Mouse (Mus musculus) forebrain, embryonic 14.5 days (tissue): ENCODE results near the gene Myocos. TPM values are rescaled to one million over a fixed set of nuclear protein-coding genes. Genes with fewer than 3 reads are reported as not detected.
"Not testable (repeated sequence)": the region's sequence is repeated elsewhere in the genome, so short reads cannot be mapped to it uniquely, and the experiment has no call there.

ENCODE experiments used
- ATAC-seq: fragments of 200-750 bp; cut with Nextera tagmentation; 2 replicates; pipeline ENCODE4 v1.8.0; 2017; ENCODE audit warnings: mild to moderate bottlenecking, moderate library complexity
- DNase-seq: peaks from one replicate; pipeline ENCODE4 v3.0.0-alpha.2; 2015; ENCODE audit warnings: low spot score
- H3K27ac ChIP-seq: fragments of 300-500 bp; sonication (generic); 2 replicates; pipeline ENCODE4 v1.5.1; 2014; ENCODE audit warnings: low read depth, mild to moderate bottlenecking, control low read depth, low read length, moderate library complexity
- H3K27me3 ChIP-seq: fragments of 300-500 bp; sonication (generic); replicated peaks from 2 replicates; pipeline ENCODE4 v1.6.1; 2014; ENCODE audit warnings: low read length, control low read depth, mixed read lengths; ENCODE audit not compliant: control insufficient read depth, insufficient read depth
- H3K36me3 ChIP-seq: fragments of 300-500 bp; sonication (generic); 2 replicates; pipeline ENCODE4 v1.6.1; 2014; ENCODE audit warnings: low read length, control low read depth; ENCODE audit not compliant: control insufficient read depth, insufficient read depth
- H3K4me1 ChIP-seq: fragments of 300-500 bp; sonication (generic); 2 replicates; pipeline ENCODE4 v1.6.1; 2014; ENCODE audit warnings: antibody characterized with exemption, low read length, control low read depth; ENCODE audit not compliant: control insufficient read depth, insufficient read depth
- H3K4me2 ChIP-seq: fragments of 300-500 bp; sonication (generic); 2 replicates; pipeline ENCODE4 v1.6.1; 2014; ENCODE audit warnings: mild to moderate bottlenecking, control low read depth, low read length
- H3K4me3 ChIP-seq: fragments of 300-500 bp; sonication (generic); 2 replicates; pipeline ENCODE4 v1.5.1; 2014; ENCODE audit warnings: low read depth, low read length, control low read depth
- H3K9ac ChIP-seq: fragments of 300-500 bp; sonication (generic); 2 replicates; pipeline ENCODE4 v1.6.1; 2014; ENCODE audit warnings: mild to moderate bottlenecking, low read length, control low read depth, moderate library complexity
- H3K9me3 ChIP-seq: fragments of 300-500 bp; sonication (generic); replicated peaks from 2 replicates; pipeline ENCODE4 v1.6.1; 2016; ENCODE audit warnings: low read length, control low read depth, mixed read lengths; ENCODE audit not compliant: control insufficient read depth
- WGBS: fragments of 180-500 bp; shearing (Covaris S2); extraction: QIAGEN DNeasy Blood & Tissue Kit; methylation state at CpG from one replicate; pipeline ENCODE4 v1.1.7; 2014; 5-methylcytosine and 5-hydroxymethylcytosine counted together
- polyA plus RNA-seq: library from polyadenylated mRNA; unstranded; fragments of >200 nt; fragmentation: Nextera tagmentation; extraction: Ambion mirVana; gene quantifications from 2 replicates; pipeline ENCODE4 v1.2.1, GENCODE M21; 2014

Myocos gene
- polyA plus RNA-seq, 1 experiment from 2014 or later, result not detected

DNA sequence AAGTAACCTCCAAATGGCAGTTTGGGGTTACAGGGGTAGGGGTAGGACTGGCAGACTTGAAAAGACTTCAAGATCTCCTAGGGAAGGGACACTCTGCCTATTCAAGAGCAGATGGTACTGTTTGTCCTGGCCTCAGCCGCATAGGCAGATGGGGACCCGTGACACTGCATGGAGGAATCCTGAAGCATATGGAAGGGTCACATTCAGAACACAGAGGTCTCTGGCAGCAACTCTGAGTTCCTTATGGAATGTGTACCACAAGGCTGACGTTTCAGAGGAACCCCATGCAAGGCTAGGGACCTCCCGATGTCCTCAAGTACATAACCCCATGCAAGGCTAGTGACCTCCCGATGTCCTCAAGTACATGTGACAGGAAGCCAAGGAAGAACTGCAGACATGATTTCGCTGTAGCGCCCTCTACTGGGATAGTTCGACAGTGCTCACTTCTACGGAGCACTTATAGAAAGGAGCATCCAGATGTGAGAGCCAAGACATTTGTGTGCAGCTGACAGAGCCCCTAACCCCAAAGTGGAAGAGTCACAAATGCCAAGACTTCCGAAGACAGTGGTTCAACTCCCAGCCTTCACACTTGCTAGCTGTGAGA is 11.8 kb downstream of the Myocos start:
- DNase-seq, result no peak
- Histone ChIP-seq H3K27ac (no peak overlapping the region), H3K36me3 (no peaks in the 10 kb centered on the region), H3K4me2 (no peak overlapping the region), H3K9me3 (no peaks in the 10 kb centered on the region), H3K4me3 (no peak overlapping the region), H3K27me3 (no peaks in the 10 kb centered on the region), H3K9ac (no peak overlapping the region), H3K4me1 (no peaks in the 10 kb centered on the region)
- 86% methylated on average over 10 of the region's 10 CpGs for WGBS
- ATAC-seq, result no peak

DNA sequence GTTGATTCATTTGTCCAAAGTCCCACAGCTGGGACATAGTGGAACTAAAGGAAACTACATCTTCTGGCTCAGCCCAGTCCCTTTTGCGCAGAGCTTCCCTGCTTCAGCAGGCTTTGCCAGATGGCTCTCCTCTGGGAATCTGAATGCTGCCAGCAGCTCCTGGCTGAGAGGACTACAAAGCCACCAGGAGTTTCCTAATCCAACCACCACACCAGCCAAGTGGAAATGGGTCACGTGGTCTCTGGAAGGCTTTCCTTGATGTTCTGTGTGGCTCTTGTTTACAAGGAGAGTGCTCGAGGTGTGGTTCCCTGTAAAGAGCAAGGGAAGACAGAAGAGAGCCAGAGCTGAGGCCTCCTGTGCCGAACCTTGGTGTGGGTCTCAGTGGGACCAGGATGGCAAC is 14.3 kb downstream of the Myocos start:
- ATAC-seq, result peak; percentile 67; the same call in 1 of the 2 replicates
- DNase-seq, result peak; percentile 77
- Histone ChIP-seq H3K9ac (no peak overlapping the region), H3K27ac (no peak overlapping the region), H3K4me2 (no peak overlapping the region), H3K4me1 (no peaks in the 10 kb centered on the region), H3K27me3 (no peaks in the 10 kb centered on the region), H3K36me3 (no peaks in the 10 kb centered on the region), H3K9me3 (no peaks in the 10 kb centered on the region), H3K4me3 (no peak overlapping the region)
- 33% methylated on average over 4 of the region's 4 CpGs for WGBS

GRCm38 (mm10) chr1:162642591-162642990 is 15.4 kb downstream of the Myocos start:
- ATAC-seq, result no peak
- no peaks in the 10 kb centered on the region for H3K9me3 ChIP-seq
- no peak overlapping the region for H3K9ac ChIP-seq
- no peak overlapping the region for H3K27ac ChIP-seq
- no peaks in the 10 kb centered on the region for H3K36me3 ChIP-seq
- 67% methylated on average over 3 of the region's 3 CpGs for WGBS
- H3K4me2 ChIP-seq, result no peak overlapping the region
- DNase-seq, result no peak
- H3K4me3 ChIP-seq, result no peak overlapping the region
- no peaks in the 10 kb centered on the region for H3K4me1 ChIP-seq
- no peaks in the 10 kb centered on the region for H3K27me3 ChIP-seq

DNA sequence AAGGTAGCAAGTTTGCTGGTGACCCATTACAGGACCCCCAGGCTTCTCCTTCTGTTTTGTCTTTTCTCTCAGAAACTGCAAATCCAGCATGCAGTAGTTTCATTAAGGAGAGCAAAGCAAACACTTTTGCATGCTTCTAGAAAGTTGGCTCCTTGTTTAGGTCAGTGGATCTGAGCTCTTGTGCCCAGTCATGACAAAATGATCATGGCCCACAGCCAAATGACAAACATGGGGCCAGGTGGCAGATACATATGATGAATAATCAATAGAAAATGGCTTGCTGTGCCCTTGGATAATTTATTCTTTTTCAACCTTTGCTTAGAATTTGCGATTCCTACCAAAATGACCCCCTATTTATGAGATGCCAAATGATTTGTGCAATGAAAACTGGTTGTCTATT is 18.2 kb downstream of the Myocos start:
- Histone ChIP-seq H3K27ac (no peak overlapping the region), H3K4me3 (no peak overlapping the region), H3K9me3 (no peaks in the 10 kb centered on the region), H3K27me3 (no peaks in the 10 kb centered on the region), H3K36me3 (no peaks in the 10 kb centered on the region), H3K9ac (no peak overlapping the region), H3K4me2 (no peak overlapping the region), H3K4me1 (no peaks in the 10 kb centered on the region)
- 90% methylated on average over 1 of the region's 1 CpGs for WGBS
- DNase-seq (no peak), ATAC-seq (no peak)

DNA sequence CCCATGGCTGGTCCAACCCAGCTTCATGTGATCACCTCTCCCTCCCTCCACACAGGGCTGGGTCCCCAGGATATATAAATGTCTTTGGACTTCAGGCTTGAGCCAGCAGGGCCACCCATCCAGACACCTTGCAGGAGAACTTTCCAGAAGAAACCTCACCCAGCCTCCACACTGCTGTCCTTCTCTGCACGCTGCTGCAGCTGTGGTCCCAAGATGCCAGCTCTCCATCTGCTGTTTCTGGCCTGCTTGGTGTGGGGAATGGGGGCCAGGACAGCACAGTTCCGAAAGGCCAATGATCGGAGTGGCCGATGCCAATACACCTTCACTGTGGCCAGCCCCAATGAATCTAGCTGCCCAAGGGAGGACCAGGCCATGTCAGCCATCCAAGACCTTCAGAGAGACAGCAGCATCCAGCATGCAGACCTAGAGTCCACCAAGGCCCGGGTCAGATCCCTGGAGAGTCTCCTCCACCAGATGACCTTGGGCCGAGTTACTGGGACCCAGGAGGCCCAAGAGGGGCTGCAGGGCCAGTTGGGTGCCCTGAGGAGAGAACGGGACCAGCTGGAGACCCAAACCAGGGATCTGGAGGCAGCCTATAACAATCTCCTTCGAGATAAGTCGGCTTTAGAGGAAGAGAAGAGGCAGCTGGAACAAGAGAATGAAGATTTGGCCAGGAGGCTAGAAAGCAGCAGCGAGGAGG is 18.8 kb downstream of the Myocos start, which contains the start of gene Myoc:
Gene Myoc (plus strand): TSS at position 105 of the 700 bp plus-strand sequence.
- Histone ChIP-seq H3K9ac (no peak within 1 kb of the TSS), H3K4me3 (no peak within 1 kb of the TSS), H3K27me3 (no peaks in the 10 kb centered on the region), H3K27ac (no peak within 1 kb of the TSS), H3K4me1 (no peaks in the 10 kb centered on the region), H3K4me2 (no peak within 1 kb of the TSS), H3K9me3 (no peaks in the 10 kb centered on the region; the same call in 1 of the 2 replicates), H3K36me3 (no peaks in the 10 kb centered on the region)
- 87% methylated on average over 10 of the region's 10 CpGs for WGBS
- DNase-seq (no peak), ATAC-seq (no peak)

- H3K27me3 ChIP-seq, result no peaks in the 10 kb centered on the region
- no peaks in the 10 kb centered on the region; the same call in 1 of the 2 replicates for H3K9me3 ChIP-seq
- ATAC-seq (no peak), DNase-seq (no peak)
- no peak overlapping the region for H3K9ac ChIP-seq
- H3K4me1 ChIP-seq, result no peaks in the 10 kb centered on the region
- H3K36me3 ChIP-seq, result no peaks in the 10 kb centered on the region
- 91% methylated on average over 4 of the region's 4 CpGs for WGBS
- no peak overlapping the region for H3K4me3 ChIP-seq
- H3K4me2 ChIP-seq, result no peak overlapping the region
- H3K27ac ChIP-seq, result no peak overlapping the region
Measured at GRCm38 (mm10) chr1:162638535-162638934, 19.5 kb downstream of the Myocos start.

DNA sequence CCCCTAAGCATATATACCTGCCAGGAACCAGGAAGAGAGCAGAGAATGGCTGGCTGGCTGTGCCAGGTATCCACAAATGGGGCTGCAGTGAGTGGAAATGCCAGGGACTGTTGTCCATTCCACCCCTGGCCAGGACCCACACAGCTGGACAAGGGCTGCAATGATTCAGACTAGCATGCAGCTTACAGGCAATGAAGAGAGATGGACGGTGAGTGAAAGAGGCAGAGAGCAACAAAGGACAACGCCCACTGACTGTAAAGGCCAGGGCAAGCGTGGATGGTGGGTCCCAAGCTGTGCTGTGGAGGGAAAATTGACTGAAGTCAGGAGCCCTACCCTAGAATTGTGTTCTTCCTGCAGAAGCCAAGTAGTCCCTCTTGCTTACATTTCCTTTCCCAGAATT is 21.5 kb downstream of the Myocos start:
- DNase-seq, result no peak
- no peak overlapping the region for H3K4me3 ChIP-seq
- no peak overlapping the region for H3K4me2 ChIP-seq
- H3K27me3 ChIP-seq, result no peaks in the 10 kb centered on the region
- no peaks in the 10 kb centered on the region; the same call in 1 of the 2 replicates for H3K9me3 ChIP-seq
- ATAC-seq, result no peak
- no peak overlapping the region for H3K9ac ChIP-seq
- H3K4me1 ChIP-seq, result no peaks in the 10 kb centered on the region
- no peaks in the 10 kb centered on the region for H3K36me3 ChIP-seq
- no peak overlapping the region for H3K27ac ChIP-seq
- WGBS, result 81% methylated on average over 3 of the region's 3 CpGs

DNA sequence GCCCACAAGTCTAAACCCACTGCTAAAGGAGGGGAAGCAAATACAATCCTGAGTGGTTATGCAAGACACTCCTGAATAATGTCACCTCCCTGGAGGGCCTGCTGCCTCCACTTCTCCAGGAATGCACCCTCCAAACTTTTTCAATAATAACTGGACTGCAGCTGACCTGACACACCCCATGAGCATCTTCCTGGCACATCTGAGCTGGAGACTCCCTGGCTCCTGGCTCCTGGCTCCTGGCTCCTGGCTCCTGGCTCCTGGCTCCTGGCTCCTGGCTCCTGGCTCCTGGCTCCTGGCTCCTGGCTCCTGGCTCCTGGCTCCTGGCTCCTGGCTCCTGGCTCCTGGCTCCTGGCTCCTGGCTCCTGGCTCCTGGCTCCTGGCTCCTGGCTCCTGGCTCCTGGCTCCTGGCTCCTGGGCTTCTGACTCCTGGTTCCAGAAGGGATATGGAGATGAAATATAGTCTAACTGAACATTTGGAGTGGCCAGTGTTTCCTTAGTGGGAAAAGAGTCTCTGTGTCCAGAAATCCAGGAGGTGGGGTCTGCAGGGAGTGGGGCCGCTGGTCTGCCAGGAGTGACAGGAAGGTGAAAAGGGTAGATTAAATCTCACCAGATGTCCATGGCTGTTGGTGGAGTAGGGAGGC is 22.6 kb downstream of the Myocos start:
- H3K27me3 ChIP-seq, H3K4me2 ChIP-seq, H3K9ac ChIP-seq, ATAC-seq, H3K27ac ChIP-seq, H3K9me3 ChIP-seq, H3K36me3 ChIP-seq, H3K4me3 ChIP-seq, DNase-seq, H3K4me1 ChIP-seq: not testable (repeated sequence)
- 73% methylated on average over 1 of the region's 1 CpGs for WGBS

DNA sequence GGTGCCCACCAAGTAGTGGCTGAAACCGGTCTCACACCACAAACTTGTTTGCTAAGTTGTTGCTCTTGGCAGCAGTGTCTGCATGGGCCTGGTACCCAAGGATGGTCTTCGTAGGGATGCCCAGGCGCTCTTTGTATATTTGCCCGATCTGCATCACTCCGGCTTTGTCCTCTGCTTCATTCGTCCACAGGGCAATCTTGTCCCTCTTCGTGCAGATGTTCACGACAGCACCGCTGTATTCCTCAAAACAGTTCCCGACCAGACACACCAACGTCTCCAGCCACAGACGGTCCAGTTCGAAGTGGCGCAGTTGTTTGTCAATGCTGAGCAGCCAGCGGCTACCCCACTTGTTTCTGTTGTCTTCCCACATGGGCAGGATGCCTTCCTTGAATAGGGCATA is 29.7 kb downstream of the Myocos start:
- not testable (repeated sequence) for ATAC-seq, H3K4me3 ChIP-seq, H3K4me1 ChIP-seq, DNase-seq, H3K27ac ChIP-seq, H3K9ac ChIP-seq, H3K27me3 ChIP-seq, H3K36me3 ChIP-seq, H3K4me2 ChIP-seq, H3K9me3 ChIP-seq
- WGBS, result 97% methylated on average over 15 of the region's 15 CpGs
